Mouse (Mus musculus): ENCODE data around the gene Pdcd1.
"Not testable (repeated sequence)": the region's sequence is repeated elsewhere in the genome, so short reads cannot be mapped to it uniquely, and the experiment has no call there.

The Pdcd1 gene

GRCm38 (mm10) chr1:94027506-94028108 lies 24.7 kb downstream of the Pdcd1 start:
- no peak for DNase-seq

DNA sequence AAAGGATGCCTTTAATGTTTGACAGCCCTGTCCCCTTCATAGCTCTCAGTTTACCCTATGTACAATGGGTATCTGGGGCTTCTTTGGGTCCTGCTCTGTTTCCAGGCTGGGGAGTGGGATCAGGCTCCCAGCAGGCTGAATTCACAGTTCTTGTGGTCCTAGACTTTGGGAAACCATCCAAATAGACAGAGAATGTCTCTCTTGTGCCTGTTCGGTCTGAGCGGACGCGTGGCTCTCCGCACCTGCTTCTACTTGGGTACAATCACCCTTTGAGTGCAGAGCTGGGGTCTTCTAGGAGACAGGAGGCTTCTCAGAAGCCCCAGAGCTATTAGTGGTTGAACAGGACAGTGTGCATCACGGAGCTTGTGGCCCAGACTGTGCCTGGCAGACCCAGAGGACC lies 32.2 kb downstream of the Pdcd1 start, which contains the start of gene Neu4:
Gene Neu4, plus strand, starts transcription at position 301 of the 400 bp plus-strand sequence.
- no peak for DNase-seq

DNA sequence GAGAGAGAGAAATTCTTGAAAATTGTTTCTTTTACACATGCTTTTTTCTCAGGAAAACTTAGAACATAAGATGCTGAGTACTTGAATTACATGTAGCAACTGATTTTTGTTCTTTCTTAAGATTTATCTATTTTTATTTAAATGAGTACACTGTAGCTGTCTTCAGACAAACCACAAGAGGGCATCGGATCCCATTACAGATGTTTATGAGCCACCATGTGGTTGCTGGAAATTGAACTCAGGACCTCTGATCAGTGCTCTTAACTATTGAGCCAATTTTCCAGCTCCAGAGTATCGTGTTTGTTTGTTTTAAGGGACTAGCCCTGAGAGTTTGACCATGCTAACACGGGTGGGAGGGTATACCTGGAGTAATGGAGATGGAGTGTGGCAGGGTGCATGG lies 40.7 kb downstream of the Pdcd1 start:
- DNase-seq: no peak

- not testable (repeated sequence) for DNase-seq
These were observed 43.5 kb downstream of the Pdcd1 start for GRCm38 (mm10) chr1:94008826-94009225.

DNA sequence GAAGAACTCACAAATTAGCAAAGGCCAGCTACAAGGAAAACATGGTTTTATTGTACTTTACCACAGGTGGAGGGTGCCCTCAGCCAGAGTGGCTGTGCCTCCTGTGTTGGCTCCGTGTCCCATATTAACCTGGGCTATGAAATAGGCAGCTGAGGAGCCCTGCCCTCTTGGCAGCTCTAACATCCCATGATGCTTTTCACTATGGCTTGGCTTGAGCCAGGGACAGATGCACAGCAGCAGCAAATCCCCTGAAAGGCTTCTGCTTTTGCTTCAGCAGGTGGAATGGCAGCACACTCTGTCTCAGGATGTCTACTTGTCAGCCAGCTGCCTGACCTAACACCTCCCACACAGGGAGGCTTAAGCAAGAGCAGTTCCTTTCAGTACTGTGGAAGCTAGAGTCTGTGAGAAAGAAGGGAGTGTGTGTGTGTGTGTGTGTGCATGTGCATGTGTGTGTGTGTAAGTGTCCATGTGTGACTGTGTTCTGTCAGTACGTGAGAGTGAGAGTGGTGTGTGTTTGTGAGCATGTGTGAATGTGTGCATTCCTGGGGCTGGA lies 46.3 kb downstream of the Pdcd1 start:
- DNase-seq: not testable (repeated sequence)

DNA sequence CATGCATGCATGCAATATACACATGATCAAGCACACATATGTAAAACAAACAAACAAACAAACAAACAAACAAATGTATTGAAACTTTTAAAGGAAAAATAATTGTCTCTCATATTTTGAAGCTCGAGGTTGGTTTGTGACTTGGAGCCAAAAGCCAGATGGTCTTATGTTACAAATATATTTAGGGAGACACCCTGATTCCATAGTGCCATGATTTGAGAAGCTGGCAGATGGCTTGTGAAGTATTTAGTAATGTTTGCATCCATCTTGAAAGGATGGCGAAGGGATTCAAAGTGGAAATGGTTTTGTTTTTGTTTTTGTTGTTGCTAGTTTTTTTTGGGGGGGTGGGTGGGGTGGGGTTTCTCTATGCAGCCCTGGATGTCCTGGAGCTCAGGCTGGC lies 51.3 kb downstream of the Pdcd1 start:
- DNase-seq: no peak

- DNase-seq: not testable (repeated sequence)
These were observed 60.9 kb downstream of the Pdcd1 start for GRCm38 (mm10) chr1:93991491-93991890.

DNA sequence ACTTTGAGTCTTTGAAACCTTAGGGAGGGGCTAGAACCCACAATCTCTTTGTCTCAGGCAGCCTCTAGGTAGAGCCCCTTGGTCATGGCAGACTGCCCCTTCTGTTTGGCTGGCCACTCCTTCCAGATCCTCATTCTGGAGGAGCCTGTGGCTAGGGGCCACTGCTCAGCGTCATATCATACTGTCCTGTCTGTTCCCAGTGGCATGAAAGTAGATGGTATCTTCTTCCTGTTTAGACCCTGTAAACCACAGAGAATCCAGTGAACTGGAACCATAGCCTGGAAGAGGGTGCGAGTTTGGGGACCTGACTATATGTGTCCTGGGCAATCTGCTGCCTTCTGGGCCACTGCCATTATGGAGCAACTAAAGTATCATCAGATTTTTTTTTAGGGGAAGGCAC lies 61.3 kb downstream of the Pdcd1 start:
- not testable (repeated sequence) for DNase-seq

DNA sequence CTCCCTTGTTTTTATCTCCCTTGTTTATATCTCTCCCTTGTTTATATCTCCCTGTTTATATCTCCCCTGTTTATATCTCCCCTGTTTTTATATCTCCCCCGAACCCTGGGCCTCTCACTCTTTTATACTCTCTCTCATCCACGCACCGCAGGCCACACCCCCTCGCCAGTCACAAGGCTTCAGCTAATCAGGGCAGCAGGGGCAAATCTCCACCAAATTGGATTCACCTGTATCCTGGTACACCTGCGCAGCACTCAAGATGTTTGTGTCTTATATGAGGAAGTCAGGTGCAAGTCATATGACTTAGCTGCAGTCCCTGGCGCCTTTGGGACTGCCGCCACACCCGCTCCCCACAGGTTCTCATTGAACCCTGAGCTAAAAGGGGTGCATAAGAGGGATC lies 62.1 kb downstream of the Pdcd1 start, which contains the start of gene Gal3st2c:
Gene Gal3st2c, plus strand, starts transcription at position 301 of the 400 bp plus-strand sequence.
- not testable (repeated sequence) for DNase-seq

GRCm38 (mm10) chr1:93988786-93989185 lies 63.6 kb downstream of the Pdcd1 start:
- DNase-seq: no peak

Data from thymus, adult 18-20 months (tissue).